7 mouse cellular contexts compared by ENCODE assay signal in the genomic region with DNA sequence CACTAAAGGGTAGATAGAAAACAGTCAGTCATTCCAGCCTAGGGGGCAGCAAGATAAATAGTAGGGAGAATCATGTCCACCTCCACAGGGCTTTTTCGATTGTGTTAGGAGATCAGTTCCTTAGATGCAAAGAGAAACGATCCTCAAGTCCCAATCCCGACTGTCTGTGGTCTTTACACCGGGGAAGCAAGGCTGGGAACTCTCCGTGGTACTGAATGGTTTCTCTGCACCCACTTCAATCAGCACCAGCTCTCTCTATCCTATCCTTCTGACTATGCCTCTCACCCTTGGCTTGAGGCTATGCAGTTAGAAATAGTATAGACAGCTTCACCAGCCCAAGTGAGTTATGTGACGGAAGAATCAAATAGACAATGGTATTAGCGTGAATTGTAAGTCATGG. TPM values are rescaled to one million over a fixed set of nuclear protein-coding genes. Genes with fewer than 3 reads are reported as not detected.
DNase-seq lines count a peak whose midpoint lies in the region; ATAC-seq lines count a peak whose summit lies in the region.

No protein-coding gene starts in this region.

- peak; percentile 84 for DNase-seq in kidney, postnatal 10 days
- no peak for DNase-seq in kidney, adult 18-20 months
- peak; percentile 37 for DNase-seq in Muller cell, postnatal 12 days (ENCODE audit: inconsistent ontology term)
- peak; percentile 84 for DNase-seq in embryo, embryonic 10.5 days (ENCODE audit: low spot score)
- peak; percentile 80 for DNase-seq in mesoderm, embryonic 11.5 days (ENCODE audit: low read depth, low spot score)
- no peak for DNase-seq in spleen, postnatal 4 days (ENCODE audit: low spot score in 2 of 2)

- no peak for ATAC-seq in monocyte, adult 5-6 weeks (replicated peaks; ENCODE audit: insufficient number of reproducible peaks, low FRiP score, low TSS enrichment, poor library complexity, severe bottlenecking)

RNA-seq across cellular contexts. Expression of a gene that starts 44.8 kb away (rescaled TPM):
- total RNA-seq in monocyte, adult 5-6 weeks (2017): 1.8 to 5.9 TPM (median 3.9 TPM) in 3 replicates

Comparison
In these comparisons a context has a peak if more than half of its experiments do, and no peak if none do; other contexts are left out.
1. DNase-seq: peak in kidney, postnatal 10 days (single experiment), Muller cell, postnatal 12 days (single experiment), embryo, embryonic 10.5 days (single experiment) and mesoderm, embryonic 11.5 days (single experiment); none in kidney, adult 18-20 months (single experiment) and spleen, postnatal 4 days (0 of 2).